Mouse (Mus musculus) neural tube, embryonic 10.5 days (tissue): ENCODE results near the gene Mrpl12.

Source experiments
- DNase-seq: peaks from one replicate; pipeline ENCODE4 v3.0.0-alpha.2; 2017; ENCODE audit warnings: low spot score; ENCODE audit errors: extremely low spot score

Gene Mrpl12

GRCm38 (mm10) chr11:120538485-120538884 lies 54.1 kb downstream of the Mrpl12 start:
- no peak for DNase-seq
